Mouse (Mus musculus) erythroid progenitor cell, adult 5-6 weeks (primary cell): ENCODE measurements around the gene Spata17. TPM values are rescaled to one million over a fixed set of nuclear protein-coding genes. Genes with fewer than 3 reads are reported as not detected.
"Not testable (repeated sequence)": the region's sequence is repeated elsewhere in the genome, so short reads cannot be mapped to it uniquely, and the experiment has no call there.

ENCODE experiments used
- ATAC-seq: replicated peaks from 2 replicates; pipeline ENCODE4 v1.8.0; 2016; ENCODE audit warnings: moderate number of reproducible peaks, mild to moderate bottlenecking, moderate TSS enrichment, inconsistent platforms; ENCODE audit not compliant: poor library complexity, low FRiP score, severe bottlenecking
- total RNA-seq, 2 experiments: library from RNA; stranded (forward) in 1 of 2; stranded (reverse) in 1 of 2; fragments of 150-400 nt in 1 of 2; fragments of 186-747, 209-891 nt in 1 of 2; gene quantifications; 2 replicates each; pipeline versions ENCODE4 v1.2.3 to v1.2.4; 2015 to 2017; ENCODE audit warnings: low replicate concordance in 2 of 2

Spata17 gene
- total RNA-seq, 2 experiments from 2014 or later = not detected

DNA sequence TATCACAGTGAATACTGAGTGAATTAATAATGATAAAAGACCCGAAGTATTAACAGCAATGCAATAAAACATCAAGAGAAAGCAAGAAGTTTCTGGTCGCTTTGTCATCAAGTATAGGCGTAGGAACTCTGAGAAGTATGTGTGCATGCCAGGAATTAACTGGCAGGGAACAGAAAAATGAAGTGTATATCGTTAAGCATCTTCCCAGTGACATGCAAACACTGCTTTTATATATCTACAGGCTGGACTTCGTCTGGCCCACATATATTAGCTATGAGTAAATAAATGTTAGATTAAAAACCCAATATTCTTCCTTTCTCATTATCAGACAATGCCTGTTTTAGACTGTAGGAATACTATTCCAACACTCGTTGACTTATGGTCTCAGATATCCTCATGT lies 9.8 kb downstream of the Spata17 start:
- ATAC-seq = no peak

DNA sequence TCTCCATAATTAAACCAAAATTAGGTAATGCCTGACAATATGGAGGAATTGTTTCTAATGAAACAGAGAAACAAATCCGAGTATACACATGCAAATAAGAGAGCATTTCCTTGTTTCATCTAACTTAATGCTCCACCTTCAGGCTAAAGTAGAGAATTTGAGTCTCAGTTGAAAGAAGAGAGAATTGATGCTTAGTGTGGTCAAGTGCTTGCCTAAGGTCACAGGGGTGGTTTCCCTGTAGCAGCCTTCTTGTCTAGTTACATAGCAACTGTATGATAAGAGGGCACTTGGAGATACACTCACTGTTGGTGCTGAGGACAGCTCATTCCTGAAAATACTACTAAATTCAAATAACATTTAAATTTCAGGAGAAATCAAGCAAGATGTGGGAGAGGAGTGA lies 36.7 kb downstream of the Spata17 start:
- no peak for ATAC-seq

DNA sequence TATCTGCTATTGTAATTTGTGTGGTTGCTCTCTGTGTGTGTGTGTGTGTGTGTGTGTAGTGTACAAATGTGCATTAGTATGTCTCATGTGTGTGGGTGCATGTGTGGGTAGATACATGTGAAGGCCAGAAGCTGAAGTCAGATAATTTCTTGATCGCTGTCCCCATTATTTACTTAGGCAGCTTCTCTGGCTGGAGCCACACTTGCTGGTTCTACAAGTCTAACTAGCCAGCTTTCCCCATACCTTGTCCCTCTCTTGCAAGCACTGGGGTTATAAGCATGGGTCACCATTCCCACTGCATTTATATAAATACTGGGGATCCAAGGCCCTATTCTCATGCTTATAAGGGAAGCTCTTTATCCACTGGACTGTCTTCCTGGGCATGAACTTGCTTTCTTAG lies 39.3 kb downstream of the Spata17 start:
- ATAC-seq = no peak

DNA sequence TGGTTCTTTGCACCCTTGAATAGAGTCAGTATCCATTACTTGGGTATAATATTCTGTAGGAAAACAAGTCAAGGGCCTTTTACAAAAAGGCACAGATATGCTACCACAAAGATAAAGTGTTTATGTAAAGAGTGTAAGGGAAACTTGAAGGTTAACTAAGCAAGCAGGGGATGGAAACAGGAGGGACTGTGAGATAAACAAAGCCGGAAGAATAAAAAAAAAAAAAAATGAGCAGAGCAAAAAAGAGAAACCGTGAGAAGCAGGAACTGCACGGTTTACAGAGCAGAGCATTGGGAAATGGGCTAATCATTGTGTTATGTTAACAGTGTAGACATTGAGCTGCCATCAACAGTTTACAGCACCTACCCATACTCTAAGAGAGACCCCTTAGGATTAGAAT lies 44.9 kb downstream of the Spata17 start:
- ATAC-seq = no peak

DNA sequence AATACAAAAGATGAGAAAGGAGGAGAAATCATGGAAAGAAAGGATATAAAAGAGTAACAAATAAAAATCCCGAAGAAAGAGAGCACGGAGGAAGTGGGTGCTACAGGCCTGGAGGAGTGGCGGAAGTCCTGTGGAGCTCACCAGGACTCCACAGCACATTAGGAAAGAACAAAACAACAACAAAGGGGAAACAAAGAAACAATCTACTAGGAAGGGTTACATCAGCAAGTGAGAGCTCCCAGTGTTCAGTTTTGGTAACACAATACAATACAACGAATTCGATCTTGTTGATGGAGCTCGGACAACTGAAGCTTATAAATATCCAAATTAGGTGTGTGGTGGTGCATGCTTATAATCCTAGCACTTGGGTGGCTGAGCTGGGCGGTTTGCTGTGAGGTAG lies 45.6 kb downstream of the Spata17 start:
- no peak for ATAC-seq

- no peak for ATAC-seq
Observed at GRCm38 (mm10) chr1:187163571-187163970, 51.7 kb downstream of the Spata17 start.

DNA sequence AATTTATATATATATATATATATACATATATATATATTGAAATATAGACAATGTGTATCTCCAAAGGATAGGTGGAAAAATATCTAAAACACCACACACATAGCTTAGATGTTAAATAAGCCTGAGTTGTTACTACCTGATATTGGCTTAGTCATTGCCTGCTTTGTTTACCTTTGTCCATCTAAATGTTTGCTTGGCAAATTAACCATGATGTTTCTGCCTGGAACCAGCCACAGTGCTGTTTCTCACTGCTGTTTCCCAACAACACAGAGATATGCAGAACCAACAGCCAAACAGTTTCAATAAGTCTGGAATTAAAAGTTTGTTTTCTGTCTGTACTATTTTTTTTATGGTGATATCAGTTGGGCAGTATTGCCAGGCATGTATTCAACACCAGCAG lies 59.6 kb downstream of the Spata17 start:
- no peak for ATAC-seq

GRCm38 (mm10) chr1:187153681-187154080 lies 61.6 kb downstream of the Spata17 start:
- ATAC-seq = no peak

DNA sequence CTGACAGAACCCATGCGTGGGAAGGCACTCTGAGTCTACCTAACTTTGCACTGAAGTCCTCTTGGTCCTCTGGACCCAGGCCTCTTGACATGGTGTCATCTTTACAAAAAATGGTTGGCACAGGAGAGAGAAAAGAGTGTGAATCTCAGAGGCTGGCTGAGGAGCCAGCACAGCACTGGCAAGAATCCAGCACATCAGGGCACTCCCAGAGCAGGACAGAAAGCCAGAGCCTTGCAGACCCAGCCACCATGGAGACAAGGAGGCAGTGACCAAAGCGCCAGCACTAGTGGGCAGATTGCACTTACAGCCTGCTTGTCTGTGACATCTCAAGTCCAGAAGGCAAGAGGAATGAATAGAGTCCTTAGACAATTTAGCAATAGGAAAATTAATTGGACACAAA lies 62.7 kb downstream of the Spata17 start:
- ATAC-seq = 0 out of 2 replicates have a peak, but pooled peaks have one; percentile 25

DNA sequence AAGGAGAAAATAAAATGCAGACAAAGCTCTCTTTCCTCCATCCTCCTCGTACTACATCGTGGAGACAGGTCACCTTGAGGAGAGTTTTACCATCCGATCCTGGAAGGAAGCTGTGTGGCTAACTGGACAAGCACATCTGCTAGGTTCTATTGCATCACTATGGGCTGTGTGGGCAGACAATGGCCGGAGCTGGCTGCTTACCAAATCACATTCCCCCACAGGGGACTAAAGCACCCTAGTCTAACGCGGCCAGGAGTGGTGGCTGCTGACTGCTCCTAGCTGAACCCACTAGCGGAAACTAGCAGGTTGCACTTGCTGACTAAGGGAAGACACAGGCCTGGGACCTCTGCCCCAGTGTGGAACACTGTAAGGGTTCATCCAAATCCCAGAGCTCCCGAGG lies 72.3 kb downstream of the Spata17 start:
- no peak for ATAC-seq

DNA sequence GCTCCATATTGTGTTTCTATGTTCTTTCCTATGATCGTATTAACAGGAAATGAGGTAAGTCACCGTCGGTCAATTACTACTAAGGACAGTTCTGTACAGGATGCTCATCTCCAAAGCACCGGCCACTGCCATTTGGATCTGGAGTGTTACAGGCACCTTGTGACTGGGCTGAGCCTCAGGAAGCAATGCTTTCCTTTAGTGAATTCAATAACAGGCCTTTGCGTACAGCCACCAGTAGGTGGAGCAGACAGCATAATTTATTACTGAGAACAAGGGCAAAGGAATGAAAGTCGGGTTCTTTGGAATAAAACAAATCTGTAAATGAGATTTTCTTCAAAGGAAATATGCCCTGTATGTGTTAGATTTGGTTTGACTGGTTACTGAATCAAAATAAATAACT lies 77.8 kb downstream of the Spata17 start:
- ATAC-seq = no peak

GRCm38 (mm10) chr1:187135887-187136286 lies 79.4 kb downstream of the Spata17 start:
- ATAC-seq = no peak

GRCm38 (mm10) chr1:187133841-187134240 lies 81.4 kb downstream of the Spata17 start:
- no peak for ATAC-seq

DNA sequence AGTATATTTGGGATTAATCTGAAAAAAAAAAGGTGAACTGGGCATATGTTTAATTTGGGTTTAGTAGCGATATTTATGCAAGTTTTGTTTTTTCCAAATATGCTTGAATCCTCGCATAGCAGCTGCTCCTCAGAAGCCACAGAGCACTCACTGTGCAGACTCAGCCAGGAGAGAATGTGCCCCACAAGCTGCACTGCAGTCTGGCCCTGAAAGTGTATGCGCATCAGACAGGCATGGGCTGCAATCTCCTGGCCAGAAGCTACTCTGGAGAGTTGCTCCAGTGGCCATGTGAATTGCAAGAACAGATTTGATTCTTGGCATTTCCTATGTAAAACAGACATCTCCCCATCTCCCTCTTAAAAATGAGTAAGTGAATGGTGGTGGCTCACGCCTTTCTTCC lies 82.9 kb downstream of the Spata17 start:
- ATAC-seq = no peak

GRCm38 (mm10) chr1:187127548-187127947 lies 87.7 kb downstream of the Spata17 start:
- not testable (repeated sequence) for ATAC-seq

- ATAC-seq = no peak
Observed at GRCm38 (mm10) chr1:187125733-187126132, 89.5 kb downstream of the Spata17 start.

DNA sequence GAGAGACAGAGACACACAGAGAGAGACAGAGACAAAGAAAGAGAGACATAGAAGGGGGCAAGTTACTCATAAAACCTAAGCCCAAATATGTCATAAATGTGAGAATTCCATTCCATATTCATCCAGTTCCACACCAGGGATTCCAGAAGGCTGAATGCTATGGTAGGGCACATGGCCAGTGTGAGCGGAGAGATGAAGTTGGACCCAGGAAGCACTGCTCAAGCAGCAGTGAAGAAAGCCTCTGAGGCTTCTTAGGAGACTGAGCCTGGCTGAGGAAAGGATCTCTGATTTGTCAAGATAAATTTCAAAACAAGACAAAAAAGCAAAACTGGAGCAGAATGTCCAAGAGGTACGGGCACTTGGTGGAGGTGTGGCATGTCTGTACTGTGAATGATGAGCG lies 90.3 kb downstream of the Spata17 start:
- no peak for ATAC-seq

- no peak for ATAC-seq
Observed at GRCm38 (mm10) chr1:187119300-187119699, 96.0 kb downstream of the Spata17 start.

DNA sequence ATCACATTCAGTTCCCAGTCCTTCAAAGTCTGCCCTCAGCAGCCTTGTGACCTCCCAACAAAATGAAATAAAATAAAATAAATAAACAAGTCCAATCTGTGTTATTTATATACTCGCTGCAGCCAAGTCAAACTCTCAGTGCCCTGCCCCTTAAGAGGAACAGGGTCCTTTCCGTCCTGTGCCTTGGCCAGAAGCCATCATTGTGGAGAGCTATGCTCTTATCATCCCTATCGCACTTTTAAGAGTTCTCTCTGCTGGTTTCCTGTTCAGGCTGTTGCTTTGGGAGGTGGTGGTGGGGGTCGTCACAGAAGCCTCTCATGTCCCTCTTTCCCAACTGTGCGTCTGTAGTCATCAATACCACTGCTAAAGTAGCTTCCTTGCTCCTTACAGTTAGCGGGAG lies 97.2 kb downstream of the Spata17 start:
- no peak for ATAC-seq

GRCm38 (mm10) chr1:187113716-187114115 lies 101.5 kb downstream of the Spata17 start:
- ATAC-seq = no peak

DNA sequence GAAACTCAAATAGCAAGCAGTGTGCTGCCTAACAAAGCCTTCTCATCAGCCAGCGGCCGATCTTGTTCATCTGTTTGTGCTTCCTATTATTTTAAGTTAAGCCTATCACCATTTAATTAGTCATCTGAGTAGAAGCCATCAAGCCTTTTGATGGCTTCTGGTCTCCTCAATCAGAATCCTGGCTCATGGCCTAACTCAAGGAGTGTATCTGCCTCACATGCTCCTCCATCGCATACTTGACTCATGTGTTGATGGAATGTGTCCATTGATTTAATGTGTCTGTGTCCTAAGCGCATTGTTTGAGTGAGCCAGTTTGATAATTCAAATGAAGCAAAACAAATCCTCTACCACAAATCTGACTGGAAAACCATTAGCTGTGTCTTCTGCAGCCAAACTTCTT lies 113.1 kb downstream of the Spata17 start:
- ATAC-seq = no peak

GRCm38 (mm10) chr1:187101202-187101601 lies 114.1 kb downstream of the Spata17 start:
- ATAC-seq = no peak

GRCm38 (mm10) chr1:187100624-187101023 lies 114.6 kb downstream of the Spata17 start:
- ATAC-seq = no peak
